Mouse (Mus musculus) gonadal fat pad, adult 2 months (tissue): ENCODE measurements around the gene Gm30302. TPM values are rescaled to one million over a fixed set of nuclear protein-coding genes. Genes with fewer than 3 reads are reported as not detected.
"Not testable (repeated sequence)": the region's sequence is repeated elsewhere in the genome, so short reads cannot be mapped to it uniquely, and the experiment has no call there.

Experiments used
- DNase-seq: peaks from one replicate; pipeline ENCODE4 v3.0.0-alpha.2; 2012; ENCODE audit warnings: low read depth
- polyA plus RNA-seq: library from polyadenylated mRNA; depleted of rRNA; stranded (reverse); fragments of >200 nt; gene quantifications from 2 replicates; pipeline ENCODE4 v1.2.3, GENCODE M21; 2012; rRNA removed

Gene Gm30302
- polyA plus RNA-seq = 0.03 and 0.04 TPM in 2 replicates

GRCm38 (mm10) chr13:49798901-49799300 lies at the start of gene Gm30302:
Gene Gm30302, minus strand, starts transcription at chr13:49799001.
- DNase-seq = no peak

GRCm38 (mm10) chr13:49846751-49847150 lies 48.0 kb upstream of the Gm30302 start:
- DNase-seq = no peak

- DNase-seq = no peak
Observed at GRCm38 (mm10) chr13:49846141-49846540, 47.3 kb upstream of the Gm30302 start.

GRCm38 (mm10) chr13:49845663-49846062 lies 46.9 kb upstream of the Gm30302 start:
- DNase-seq = no peak

GRCm38 (mm10) chr13:49844071-49844470 lies 45.3 kb upstream of the Gm30302 start:
- DNase-seq = no peak

GRCm38 (mm10) chr13:49841186-49841585 lies 42.4 kb upstream of the Gm30302 start:
- no peak for DNase-seq

- DNase-seq = no peak
Observed at GRCm38 (mm10) chr13:49830355-49830754, 31.6 kb upstream of the Gm30302 start.

GRCm38 (mm10) chr13:49825300-49825699 lies 26.5 kb upstream of the Gm30302 start:
- DNase-seq = no peak

- no peak for DNase-seq
Observed at GRCm38 (mm10) chr13:49814958-49815357, 16.2 kb upstream of the Gm30302 start.

GRCm38 (mm10) chr13:49814420-49814819 lies 15.6 kb upstream of the Gm30302 start:
- DNase-seq = no peak

GRCm38 (mm10) chr13:49807146-49807545 lies 8.3 kb upstream of the Gm30302 start:
- DNase-seq = no peak

- DNase-seq = no peak
Observed at GRCm38 (mm10) chr13:49788563-49789393, 10.0 kb downstream of the Gm30302 start.

- no peak for DNase-seq
Observed at GRCm38 (mm10) chr13:49783899-49784298, 14.9 kb downstream of the Gm30302 start.

GRCm38 (mm10) chr13:49771536-49771935 lies 27.3 kb downstream of the Gm30302 start:
- DNase-seq = not testable (repeated sequence)

GRCm38 (mm10) chr13:49769111-49769510 lies 29.7 kb downstream of the Gm30302 start:
- no peak for DNase-seq

GRCm38 (mm10) chr13:49768048-49768447 lies 30.8 kb downstream of the Gm30302 start:
- DNase-seq = no peak

- DNase-seq = no peak
Observed at GRCm38 (mm10) chr13:49766269-49766668, 32.5 kb downstream of the Gm30302 start.

GRCm38 (mm10) chr13:49765306-49765705 lies 33.5 kb downstream of the Gm30302 start:
- DNase-seq = no peak

GRCm38 (mm10) chr13:49762208-49762607 lies 36.6 kb downstream of the Gm30302 start:
- no peak for DNase-seq

- no peak for DNase-seq
Observed at GRCm38 (mm10) chr13:49760675-49761074, 38.1 kb downstream of the Gm30302 start.

- DNase-seq = no peak
Observed at GRCm38 (mm10) chr13:49757966-49758365, 40.8 kb downstream of the Gm30302 start.

- DNase-seq = no peak
Observed at GRCm38 (mm10) chr13:49756591-49756990, 42.2 kb downstream of the Gm30302 start.

- DNase-seq = no peak
Observed at GRCm38 (mm10) chr13:49741285-49742040, 57.3 kb downstream of the Gm30302 start.
